Mouse (Mus musculus) brain, adult 10 weeks (tissue): ENCODE data around the gene Acap2. TPM values are rescaled to one million over a fixed set of nuclear protein-coding genes. Genes with fewer than 3 reads are reported as not detected.

Experiments used
- polyA plus RNA-seq: library from polyadenylated mRNA; stranded (reverse); fragments of 350-450 nt; fragmentation: Illumina TruSeq; extraction: RNeasy Lipid Tissue Mini Kit (QIAGEN cat#74804); gene quantifications from one replicate; pipeline ENCODE4 v1.2.3, GENCODE M21; 2015; ENCODE audit warnings: low read depth, low replicate concordance

The Acap2 gene
- polyA plus RNA-seq, result 48.2 TPM

DNA sequence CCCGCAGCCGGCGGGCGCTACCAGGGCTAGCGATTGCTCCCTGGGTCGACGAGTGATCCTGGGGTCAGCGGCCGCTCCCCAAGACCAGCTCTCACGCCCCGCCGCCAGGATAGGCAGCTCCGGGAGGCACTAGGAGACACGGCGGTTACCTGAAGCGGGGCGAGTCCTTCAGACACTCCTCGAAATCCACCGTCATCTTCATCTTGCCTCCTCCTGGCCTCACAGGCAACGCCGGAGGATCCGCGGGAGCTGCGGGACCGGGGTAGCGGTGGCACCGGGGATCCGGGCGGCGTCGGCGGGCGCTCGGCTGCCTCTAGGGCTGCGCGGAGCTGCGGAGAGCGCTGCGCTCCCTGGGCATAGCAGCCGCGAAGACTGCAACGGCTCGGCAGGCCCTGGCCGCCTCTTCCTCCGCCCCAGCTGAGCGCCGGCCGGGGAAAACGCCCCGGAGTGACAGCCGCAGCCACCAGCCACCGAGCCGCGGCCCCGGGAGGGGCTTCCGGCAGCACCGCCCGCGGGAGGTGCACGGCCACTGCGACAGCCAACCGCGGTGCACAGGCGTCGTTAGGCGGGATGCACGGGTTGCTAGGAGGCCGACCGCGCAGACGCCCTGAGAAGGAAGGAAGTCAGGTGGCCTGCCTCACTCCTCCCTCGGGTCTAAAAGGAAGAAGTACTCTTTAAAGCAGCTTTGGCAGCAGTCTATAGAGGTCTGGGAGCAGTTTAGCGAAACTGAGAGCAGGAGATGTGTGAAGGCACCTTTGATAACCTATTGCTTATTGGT lies at the start of gene Acap2:
Gene Acap2 (minus strand): TSS at position 456 of the 778 bp plus-strand sequence.

DNA sequence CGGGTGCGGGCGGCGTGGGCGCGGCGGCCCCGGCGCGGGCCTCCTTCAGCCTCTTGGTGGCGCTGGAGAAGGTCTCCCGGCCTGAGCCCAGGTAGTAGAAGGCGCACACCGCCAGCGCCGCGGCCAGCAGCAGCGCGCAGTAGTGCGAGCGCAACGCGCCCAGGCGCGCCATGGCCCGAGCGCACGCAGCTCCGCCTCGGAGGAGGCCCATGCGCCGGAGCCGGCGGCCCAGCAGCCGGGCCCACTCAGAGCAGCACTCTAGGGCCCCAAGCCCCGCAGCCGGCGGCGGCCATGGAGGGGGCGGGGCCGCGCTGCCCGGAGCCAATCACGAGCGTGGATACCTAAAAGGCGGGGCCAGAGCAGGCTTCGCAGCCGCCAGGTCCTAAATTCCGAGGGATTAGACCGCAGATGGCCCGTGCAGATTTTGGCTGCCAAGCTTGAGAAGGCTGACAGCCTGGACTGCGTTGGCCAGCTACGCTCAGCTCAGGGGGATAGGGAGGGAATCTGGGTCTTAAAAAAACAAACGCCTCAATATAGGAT lies 119.8 kb downstream of the Acap2 start, which contains the start of gene Xxylt1:
Gene Xxylt1 (minus strand): TSS at position 308 of the 540 bp plus-strand sequence.

Other genes with a start within 250 kb of the Acap2 start
- gene Xxylt1, start 119.8 kb downstream of the Acap2 start, polyA plus RNA-seq, result 20.6 TPM
- 132 TPM for gene Ppp1r2, start 74.0 kb upstream of the Acap2 start, polyA plus RNA-seq
- 431 TPM for gene Apod, start 113.6 kb upstream of the Acap2 start, polyA plus RNA-seq
- gene Bdh1, start 221.0 kb upstream of the Acap2 start, polyA plus RNA-seq, result 68.8 TPM